Mouse (Mus musculus) olfactory bulb, adult 2 months (tissue): ENCODE results near the gene Slc4a2.

Experiments
- CTCF ChIP-seq: fragments of 200-500 bp; IDR thresholded peaks from 2 replicates; pipeline ENCODE4 v1.5.1; 2012; ENCODE audit warnings: low read depth, mild to moderate bottlenecking, low read length, moderate library complexity; ENCODE audit not compliant: insufficient read depth
- POLR2A ChIP-seq: fragments of 200-500 bp; IDR thresholded peaks from 2 replicates; pipeline ENCODE4 v1.6.1; 2012; ENCODE audit warnings: mild to moderate bottlenecking, low read depth, low read length, moderate library complexity; ENCODE audit not compliant: insufficient read depth

- TF ChIP-seq CTCF (no peak), POLR2A (0 out of 2 replicates have a peak, but pooled peaks have one; percentile 0)
Observed at GRCm38 (mm10) chr5:24424004-24424781, 556 bp downstream of the Slc4a2 start.
